Mouse (Mus musculus) lung, postnatal 14 days (tissue): Measurements from ENCODE around the gene Copb1.
A peak's percentile ranks its signal among the peaks of the same experiment; 100 is the strongest.
"Not testable (repeated sequence)": the region's sequence is repeated elsewhere in the genome, so short reads cannot be mapped to it uniquely, and the experiment has no call there.

ENCODE experiments used
- DNase-seq: peaks from one replicate; pipeline ENCODE4 v3.0.0; 2021

Copb1 gene

GRCm38 (mm10) chr7:114214385-114214784, 40.1 kb downstream of the Copb1 start:
- no peak for DNase-seq

GRCm38 (mm10) chr7:114213537-114213936, 41.0 kb downstream of the Copb1 start:
- DNase-seq: no peak

GRCm38 (mm10) chr7:114210618-114211017, 43.9 kb downstream of the Copb1 start:
- DNase-seq: no peak

GRCm38 (mm10) chr7:114209841-114210240, 44.7 kb downstream of the Copb1 start:
- DNase-seq: no peak

GRCm38 (mm10) chr7:114203491-114204359, 50.8 kb downstream of the Copb1 start:
- DNase-seq: peak; percentile 33

GRCm38 (mm10) chr7:114202972-114203404, 51.5 kb downstream of the Copb1 start:
- peak; percentile 40 for DNase-seq

- DNase-seq: no peak
Measured at GRCm38 (mm10) chr7:114200651-114201050, 53.9 kb downstream of the Copb1 start.

- DNase-seq: no peak
Measured at GRCm38 (mm10) chr7:114199428-114200110, 54.9 kb downstream of the Copb1 start.

GRCm38 (mm10) chr7:114198252-114198651, 56.3 kb downstream of the Copb1 start:
- DNase-seq: no peak

GRCm38 (mm10) chr7:114196588-114196987, 57.9 kb downstream of the Copb1 start:
- DNase-seq: not testable (repeated sequence)

- DNase-seq: not testable (repeated sequence)
Measured at GRCm38 (mm10) chr7:114194788-114195187, 59.7 kb downstream of the Copb1 start.

- no peak for DNase-seq
Measured at GRCm38 (mm10) chr7:114194224-114194623, 60.3 kb downstream of the Copb1 start.

- DNase-seq: no peak
Measured at GRCm38 (mm10) chr7:114193284-114194067, 61.0 kb downstream of the Copb1 start.

- no peak for DNase-seq
Measured at GRCm38 (mm10) chr7:114192581-114192980, 61.9 kb downstream of the Copb1 start.

GRCm38 (mm10) chr7:114183416-114183815, 71.1 kb downstream of the Copb1 start:
- DNase-seq: no peak

GRCm38 (mm10) chr7:114182708-114183107, 71.8 kb downstream of the Copb1 start:
- DNase-seq: no peak

- peak; percentile 88 for DNase-seq
Measured at GRCm38 (mm10) chr7:114181391-114181790, 73.1 kb downstream of the Copb1 start.

- DNase-seq: no peak
Measured at GRCm38 (mm10) chr7:114176588-114176987, 77.9 kb downstream of the Copb1 start.

- DNase-seq: no peak
Measured at GRCm38 (mm10) chr7:114171354-114172097, 83.0 kb downstream of the Copb1 start.

GRCm38 (mm10) chr7:114169996-114170395, 84.5 kb downstream of the Copb1 start:
- peak; percentile 40 for DNase-seq

GRCm38 (mm10) chr7:114169381-114169780, 85.1 kb downstream of the Copb1 start:
- no peak for DNase-seq
